Mouse (Mus musculus): ENCODE data around the gene BC048403. TPM values are rescaled to one million over a fixed set of nuclear protein-coding genes. Genes with fewer than 3 reads are reported as not detected.

The BC048403 gene
- 2.9 and 3.0 TPM in 2 replicates for polyA plus RNA-seq (2012; rRNA removed)

DNA sequence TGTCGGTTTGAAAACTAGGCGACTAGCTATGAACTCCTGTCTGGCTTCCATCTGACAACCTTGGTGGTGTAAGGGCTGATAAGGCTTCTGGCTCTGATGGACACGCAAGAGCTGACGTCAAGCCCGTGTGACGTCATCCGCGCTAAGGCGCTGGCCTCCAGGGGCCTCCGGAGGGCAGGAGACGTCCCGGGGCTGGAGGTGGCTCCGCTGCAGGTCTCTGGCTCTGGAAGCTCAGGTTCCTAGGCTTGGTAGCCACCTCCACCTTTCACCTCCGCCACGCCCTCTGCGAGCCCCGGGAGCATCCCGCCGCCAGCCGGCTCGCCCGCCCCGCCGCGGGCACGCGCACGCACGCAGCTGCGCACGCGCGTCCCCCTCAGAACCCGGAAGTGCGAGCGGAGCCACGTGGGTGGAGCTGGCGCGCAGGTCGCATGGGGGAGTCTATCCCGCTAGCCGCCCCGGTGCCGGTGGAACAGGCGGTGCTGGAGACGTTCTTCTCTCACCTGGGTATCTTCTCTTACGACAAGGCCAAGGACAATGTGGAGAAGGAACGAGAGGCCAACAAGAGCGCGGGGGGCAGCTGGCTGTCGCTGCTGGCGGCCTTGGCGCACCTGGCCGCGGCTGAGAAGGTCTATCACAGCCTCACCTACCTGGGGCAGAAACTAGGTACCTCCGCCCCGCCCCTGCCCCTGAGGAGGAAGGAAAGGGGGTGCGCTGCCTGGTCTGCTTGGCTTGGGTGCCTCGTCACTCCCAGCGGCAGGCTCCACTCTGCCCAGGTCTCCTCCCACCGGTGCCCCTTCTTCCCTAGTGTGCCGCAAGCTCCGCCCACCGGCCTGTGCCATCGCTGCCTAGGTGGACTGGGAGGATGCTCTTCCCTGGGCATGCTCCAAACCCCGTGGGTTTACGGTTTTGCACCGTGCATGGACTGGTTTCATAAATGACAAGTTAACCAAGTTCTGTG is at the start of gene BC048403:
TSS of gene BC048403 (plus strand) at position 390 of the 958 bp plus-strand sequence.

Other genes with a start within 250 kb of the BC048403 start
- gene Tbk1, start 153.2 kb upstream of the BC048403 start, polyA plus RNA-seq (2012; rRNA removed): 0.49 and 1.8 TPM in 2 replicates
- 32.6 and 34.1 TPM in 2 replicates for gene Xpot, start 113.6 kb upstream of the BC048403 start, polyA plus RNA-seq (2012; rRNA removed)
- gene D930020B18Rik, start 98.3 kb upstream of the BC048403 start, polyA plus RNA-seq (2012; rRNA removed): 0.85 and 1.2 TPM in 2 replicates

Measured in stomach, adult 2 months (tissue).